Mouse (Mus musculus): ENCODE results near the gene Zfp37. TPM values are rescaled to one million over a fixed set of nuclear protein-coding genes. Genes with fewer than 3 reads are reported as not detected.

Gene Zfp37
- polyA plus RNA-seq, 1 experiment = 0.50 TPM

GRCm38 (mm10) chr4:62213490-62213889 is 17.4 kb downstream of the Zfp37 start:
- TF ChIP-seq POLR2A (IDR thresholded peaks at IDR 0.05; ENCODE audit: low read depth, low read length) (no peak), CTCF (conservative IDR thresholded peaks at IDR 0.05; ENCODE audit: insufficient read depth, insufficient read length, low read depth, low read length) (no peak)
- Histone ChIP-seq H3K4me3 (ENCODE audit: insufficient read depth, low read depth, low read length) (no peak overlapping the region), H3K4me1 (ENCODE audit: control insufficient read depth, insufficient read depth, low read length) (no peaks in the 10 kb centered on the region), H3K27me3 (replicated peaks; ENCODE audit: control insufficient read depth, insufficient read depth, low read length) (no peaks in the 10 kb centered on the region), H3K27ac (ENCODE audit: insufficient read depth, low read depth, low read length) (no peak overlapping the region), H3K36me3 (ENCODE audit: control insufficient read depth, insufficient read depth, low read length) (no peaks in the 10 kb centered on the region)
- 85% methylated on average over 2 of the region's 2 CpGs for WGBS
- no peak for DNase-seq

GRCm38 (mm10) chr4:62210035-62210434 is 20.8 kb downstream of the Zfp37 start:
- TF ChIP-seq CTCF (conservative IDR thresholded peaks at IDR 0.05; ENCODE audit: insufficient read depth, insufficient read length, low read depth, low read length) = no peak
- TF ChIP-seq POLR2A (IDR thresholded peaks at IDR 0.05; ENCODE audit: low read depth, low read length) = no peak
- WGBS = 55% methylated on average over 4 of the region's 4 CpGs
- H3K27me3 ChIP-seq (replicated peaks; ENCODE audit: control insufficient read depth, insufficient read depth, low read length) = no peaks in the 10 kb centered on the region
- H3K36me3 ChIP-seq (ENCODE audit: control insufficient read depth, insufficient read depth, low read length) = no peaks in the 10 kb centered on the region
- no peak for DNase-seq
- H3K4me3 ChIP-seq (ENCODE audit: insufficient read depth, low read depth, low read length) = no peak overlapping the region
- H3K4me1 ChIP-seq (ENCODE audit: control insufficient read depth, insufficient read depth, low read length) = no peaks in the 10 kb centered on the region
- H3K27ac ChIP-seq (ENCODE audit: insufficient read depth, low read depth, low read length) = no peak overlapping the region

GRCm38 (mm10) chr4:62208696-62209380 is 22.0 kb downstream of the Zfp37 start:
- no peaks in the 10 kb centered on the region for H3K36me3 ChIP-seq (ENCODE audit: control insufficient read depth, insufficient read depth, low read length)
- 0 out of 2 replicates have a peak overlapping the region, but pooled peaks have one; percentile 21 for H3K27ac ChIP-seq (ENCODE audit: insufficient read depth, low read depth, low read length)

GRCm38 (mm10) chr4:62207851-62208695 is 22.8 kb downstream of the Zfp37 start:
- Histone ChIP-seq H3K36me3 (ENCODE audit: control insufficient read depth, insufficient read depth, low read length) (no peaks in the 10 kb centered on the region), H3K4me3 (ENCODE audit: insufficient read depth, low read depth, low read length) (peak overlapping the region; percentile 84), H3K27me3 (replicated peaks; ENCODE audit: control insufficient read depth, insufficient read depth, low read length) (no peaks in the 10 kb centered on the region), H3K4me1 (ENCODE audit: control insufficient read depth, insufficient read depth, low read length) (no peaks in the 10 kb centered on the region), H3K27ac (ENCODE audit: insufficient read depth, low read depth, low read length) (0 out of 2 replicates have a peak overlapping the region, but pooled peaks have one; percentile 21)
- 1% methylated on average over 45 of the region's 45 CpGs for WGBS
- TF ChIP-seq CTCF (conservative IDR thresholded peaks at IDR 0.05; ENCODE audit: insufficient read depth, insufficient read length, low read depth, low read length) = no peak
- TF ChIP-seq POLR2A (IDR thresholded peaks at IDR 0.05; ENCODE audit: low read depth, low read length) = no peak
- peak; percentile 88 for DNase-seq

More at GRCm38 (mm10) chr4:62208696-62209380, 22.0 kb downstream of the Zfp37 start:
- DNase-seq = no peak
- Histone ChIP-seq H3K27me3 (replicated peaks; ENCODE audit: control insufficient read depth, insufficient read depth, low read length) (no peaks in the 10 kb centered on the region), H3K4me1 (ENCODE audit: control insufficient read depth, insufficient read depth, low read length) (no peaks in the 10 kb centered on the region), H3K4me3 (ENCODE audit: insufficient read depth, low read depth, low read length) (peak overlapping the region; percentile 84)
- TF ChIP-seq POLR2A (IDR thresholded peaks at IDR 0.05; ENCODE audit: low read depth, low read length) (no peak), CTCF (conservative IDR thresholded peaks at IDR 0.05; ENCODE audit: insufficient read depth, insufficient read length, low read depth, low read length) (no peak)
- 8% methylated on average over 19 of the region's 19 CpGs for WGBS

- no peaks in the 10 kb centered on the region for H3K27me3 ChIP-seq (replicated peaks; ENCODE audit: control insufficient read depth, insufficient read depth, low read length)
- H3K4me1 ChIP-seq (ENCODE audit: control insufficient read depth, insufficient read depth, low read length) = no peaks in the 10 kb centered on the region
- 75% methylated on average over 7 of the region's 7 CpGs for WGBS
- peaks cover 7% of the 10 kb centered on the region for H3K36me3 ChIP-seq (ENCODE audit: control insufficient read depth, insufficient read depth, low read length)
- TF ChIP-seq POLR2A (IDR thresholded peaks at IDR 0.05; ENCODE audit: low read depth, low read length) (no peak), CTCF (conservative IDR thresholded peaks at IDR 0.05; ENCODE audit: insufficient read depth, insufficient read length, low read depth, low read length) (no peak)
- H3K27ac ChIP-seq (ENCODE audit: insufficient read depth, low read depth, low read length) = no peak overlapping the region
- DNase-seq = no peak
- H3K4me3 ChIP-seq (ENCODE audit: insufficient read depth, low read depth, low read length) = no peak overlapping the region
Observed at GRCm38 (mm10) chr4:62199923-62200529, 30.8 kb downstream of the Zfp37 start.

- Histone ChIP-seq H3K4me1 (ENCODE audit: control insufficient read depth, insufficient read depth, low read length) (no peaks in the 10 kb centered on the region), H3K4me3 (ENCODE audit: insufficient read depth, low read depth, low read length) (no peak overlapping the region), H3K27ac (ENCODE audit: insufficient read depth, low read depth, low read length) (no peak overlapping the region), H3K36me3 (ENCODE audit: control insufficient read depth, insufficient read depth, low read length) (peaks cover 17% of the 10 kb centered on the region), H3K27me3 (replicated peaks; ENCODE audit: control insufficient read depth, insufficient read depth, low read length) (no peaks in the 10 kb centered on the region)
- DNase-seq = no peak
- TF ChIP-seq CTCF (conservative IDR thresholded peaks at IDR 0.05; ENCODE audit: insufficient read depth, insufficient read length, low read depth, low read length) = no peak
- TF ChIP-seq POLR2A (IDR thresholded peaks at IDR 0.05; ENCODE audit: low read depth, low read length) = no peak
Observed at GRCm38 (mm10) chr4:62188778-62189177, 42.1 kb downstream of the Zfp37 start.

GRCm38 (mm10) chr4:62177282-62177681 is 53.6 kb downstream of the Zfp37 start:
- TF ChIP-seq CTCF (conservative IDR thresholded peaks at IDR 0.05; ENCODE audit: insufficient read depth, insufficient read length, low read depth, low read length) (peak; percentile 72), POLR2A (IDR thresholded peaks at IDR 0.05; ENCODE audit: low read depth, low read length) (no peak)
- Histone ChIP-seq H3K4me3 (ENCODE audit: insufficient read depth, low read depth, low read length) (no peak overlapping the region), H3K27me3 (replicated peaks; ENCODE audit: control insufficient read depth, insufficient read depth, low read length) (no peaks in the 10 kb centered on the region), H3K36me3 (ENCODE audit: control insufficient read depth, insufficient read depth, low read length) (no peaks in the 10 kb centered on the region), H3K4me1 (ENCODE audit: control insufficient read depth, insufficient read depth, low read length) (no peaks in the 10 kb centered on the region), H3K27ac (ENCODE audit: insufficient read depth, low read depth, low read length) (no peak overlapping the region)
- WGBS = 48% methylated on average over 5 of the region's 5 CpGs
- DNase-seq = peak; percentile 18
